27 mouse cellular contexts compared by ENCODE assay signal in the genomic region with DNA sequence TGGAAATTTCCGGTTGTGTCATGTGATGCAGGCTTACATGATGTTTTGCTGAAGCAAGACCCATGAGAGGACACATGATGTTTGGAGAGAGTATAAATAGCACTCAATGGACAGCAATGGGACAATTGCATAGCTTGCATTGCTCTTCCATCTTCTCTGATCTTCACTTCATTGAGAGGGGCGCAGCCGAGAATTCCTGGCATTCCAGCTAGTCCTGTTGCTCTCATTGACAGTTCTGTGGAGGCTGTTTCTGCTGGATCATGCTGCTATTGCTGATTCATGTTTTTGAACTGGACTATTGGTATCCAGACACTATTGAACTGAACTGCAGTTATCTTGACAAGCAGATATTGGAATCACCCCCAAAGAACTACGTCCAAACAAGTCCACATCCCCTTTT. TPM values are rescaled to one million over a fixed set of nuclear protein-coding genes. Genes with fewer than 3 reads are reported as not detected.
"Had no signal": no experiment of that assay in that cellular context is flagged by ENCODE, and none has a peak within 500 bp of the region (broad histone marks: within the 10 kb centered on the region; RNA-seq: fewer than 3 reads in every experiment).

No protein-coding gene starts in this region.

- ATAC-seq: liver, embryonic 12.5 days had no signal

- H3K27me3 ChIP-seq: limb, embryonic 13.5 days; liver, embryonic 12.5 days; liver, embryonic 15.5 days had no signal

- H3K9ac ChIP-seq: limb, embryonic 13.5 days; liver, embryonic 12.5 days; liver, embryonic 15.5 days had no signal

- DNase-seq: kidney, postnatal 25 days; layer of hippocampus, adult 9-11 months; liver; lung, adult 18-20 months; lung, postnatal 14 days; lung, postnatal 4 days; midbrain, embryonic 14.5 days; right cerebral cortex, postnatal 14 days; right cerebral cortex, postnatal 4 days; thymus, adult 2 months; thymus, postnatal 14 days; thymus, postnatal 4 days had no signal

- H3K9me3 ChIP-seq: limb, embryonic 10.5 days; liver, embryonic 12.5 days; liver, embryonic 15.5 days had no signal

- H3K4me1 ChIP-seq: limb, embryonic 10.5 days; limb, embryonic 13.5 days; liver, embryonic 12.5 days; liver, embryonic 15.5 days had no signal

- H3K36me3 ChIP-seq: limb, embryonic 10.5 days; limb, embryonic 13.5 days; liver, embryonic 12.5 days; liver, embryonic 15.5 days had no signal

- H3K4me2 ChIP-seq: limb, embryonic 13.5 days; liver, embryonic 12.5 days; liver, embryonic 15.5 days; midbrain, embryonic 11.5 days had no signal

- H3K27ac ChIP-seq: layer of hippocampus, adult 2 months; limb, embryonic 10.5 days; limb, embryonic 13.5 days; liver, embryonic 12.5 days; liver, embryonic 15.5 days; stomach, postnatal 0 days had no signal

- H3K4me3 ChIP-seq: layer of hippocampus, adult 2 months; limb, embryonic 10.5 days; limb, embryonic 13.5 days; liver, embryonic 12.5 days; liver, embryonic 15.5 days had no signal

RNA-seq across cellular contexts. Expression of a gene that starts 12.8 kb away (rescaled TPM):
- total RNA-seq: layer of hippocampus, postnatal 25 days; left cerebral cortex, postnatal 25 days; megakaryocyte progenitor cell, adult 5-6 weeks; megakaryocyte-erythroid progenitor cell, adult 5-6 weeks; midbrain, postnatal 0 days had no signal
- polyA plus RNA-seq: kidney, embryonic 16.5 days; large intestine, adult 2 months; limb, embryonic 10.5 days; limb, embryonic 13.5 days; liver, embryonic 12.5 days; liver, embryonic 15.5 days; midbrain, embryonic 11.5 days; neural tube, embryonic 11.5 days; stomach, postnatal 0 days; thymus, adult 2 months had no signal
